Mouse (Mus musculus) G1E (cell line): Measurements from ENCODE around the gene Phf1.
"Not testable (repeated sequence)": the region's sequence is repeated elsewhere in the genome, so short reads cannot be mapped to it uniquely, and the experiment has no call there.

ENCODE experiments used
- CTCF ChIP-seq: IDR thresholded peaks from 2 replicates; pipeline ENCODE4 v1.5.1; 2012; ENCODE audit warnings: low read depth, low read length, inconsistent platforms, mixed read lengths
- GATA1 ChIP-seq: IDR thresholded peaks from 2 replicates; pipeline ENCODE4 v1.6.1; 2012; ENCODE audit warnings: borderline replicate concordance, low read length, inconsistent platforms, mixed read lengths
- GATA2 ChIP-seq: IDR thresholded peaks from 2 replicates; pipeline ENCODE4 v1.6.1; 2012; ENCODE audit warnings: low read depth, low read length, inconsistent platforms, borderline replicate concordance
- POLR2AphosphoS5 ChIP-seq: IDR thresholded peaks from 2 replicates; pipeline ENCODE4 v1.6.1; 2012; ENCODE audit warnings: low read depth, low read length, inconsistent platforms; ENCODE audit not compliant: insufficient replicate concordance
- TAL1 ChIP-seq: conservative IDR thresholded peaks from 2 replicates; pipeline ENCODE4 v1.6.1; 2012; ENCODE audit warnings: low read depth, low read length, inconsistent platforms, mixed read lengths

- TF ChIP-seq TAL1, CTCF, GATA1, POLR2AphosphoS5, GATA2: not testable (repeated sequence)
These were observed 15.3 kb upstream of the Phf1 start for GRCm38 (mm10) chr17:26917560-26917959.
